In genomic region chr17:28572521-28572920, GRCm38 (mm10) we compare ENCODE assay signal across 17 mouse cellular contexts. TPM values are rescaled to one million over a fixed set of nuclear protein-coding genes. Genes with fewer than 3 reads are reported as not detected.
A peak's percentile ranks its signal among the peaks of the same experiment; 100 is the strongest.
DNase-seq lines count a peak whose midpoint lies in the region.
"Had no signal": no experiment of that assay in that cellular context is flagged by ENCODE, and none has a peak within 500 bp of the region (broad histone marks: within the 10 kb centered on the region; RNA-seq: fewer than 3 reads in every experiment).

No protein-coding gene starts in this region.

- DNase-seq in adrenal gland, adult (ENCODE audit: inconsistent age in 2 of 2, low spot score in 1 of 2): peak; percentile 29 to 65
- DNase-seq in adrenal gland, postnatal 14 days: no peak
- peak; percentile 23 to 53 for DNase-seq in adrenal gland, postnatal 36 days
- no peak for DNase-seq in adrenal gland, adult 8-10 months
- peak; percentile 73 for DNase-seq in 416B (ENCODE audit: low read depth)
- DNase-seq: adrenal gland, postnatal 10 days; cerebellum, adult 11 months; cerebellum, adult 18-20 months; cerebellum, adult 8-10 months; cerebellum, adult 9-11 months; cerebellum, postnatal 14 days; cerebellum, postnatal 36 days; embryo, embryonic 11 days had no signal

RNA-seq across cellular contexts. Expression of gene Lhfpl5, which starts 2.9 kb away (rescaled TPM):
- total RNA-seq in adrenal gland, postnatal 14 days (2021): 1.7 and 3.3 TPM in 2 replicates
- 1 to 10 TPM; 1.3 to 1.8 TPM for total RNA-seq in adrenal gland, postnatal 36 days (2021)
- total RNA-seq in adrenal gland, adult 8-10 months (2022): 1 to 10 TPM; 2.6 to 6.7 (median 4.2) TPM
- total RNA-seq: common myeloid progenitor, adult 5-6 weeks; MEL had no signal

RNA-seq across cellular contexts. Expression of gene Clps, which starts 12.0 kb away (rescaled TPM):
- total RNA-seq in adrenal gland, postnatal 14 days (2021): not detected in 2 replicates
- total RNA-seq in adrenal gland, postnatal 36 days (2021): not detected
- total RNA-seq in adrenal gland, adult 8-10 months (2022): not detected
- total RNA-seq: adrenal gland, postnatal 10 days; common myeloid progenitor, adult 5-6 weeks; MEL had no signal

RNA-seq across cellular contexts. Expression of gene Clpsl2, which starts 23.3 kb away (rescaled TPM):
- not detected in 2 replicates for total RNA-seq in adrenal gland, postnatal 14 days (2021)
- total RNA-seq in adrenal gland, postnatal 36 days (2021): not detected
- not detected for total RNA-seq in adrenal gland, adult 8-10 months (2022)
- total RNA-seq: adrenal gland, postnatal 10 days; adrenal gland, postnatal 4 days; common myeloid progenitor, adult 5-6 weeks; ES-E14; MEL had no signal

RNA-seq across cellular contexts. Expression of gene Armc12, which starts 41.9 kb away (rescaled TPM):
- total RNA-seq in adrenal gland, postnatal 14 days (2021): not detected in 2 replicates
- total RNA-seq in adrenal gland, postnatal 36 days (2021): not detected
- total RNA-seq in adrenal gland, adult 8-10 months (2022): not detected
- total RNA-seq: adrenal gland, postnatal 10 days; common myeloid progenitor, adult 5-6 weeks; ES-E14; MEL had no signal

RNA-seq across cellular contexts. Expression of gene Srpk1, which starts 50.0 kb away (rescaled TPM):
- 57.1 and 69.7 TPM in 2 replicates for total RNA-seq in adrenal gland, postnatal 14 days (2021)
- total RNA-seq in adrenal gland, postnatal 36 days (2021): 10 to 100 TPM; 57.6 to 69.1 TPM
- total RNA-seq in adrenal gland, adult 8-10 months (2022): 10 to 100 TPM; 68.4 to 81.5 (median 72.8) TPM

Comparison
In these comparisons a context has a peak if more than half of its experiments do, and no peak if none do; other contexts are left out.
1. DNase-seq: peak in adrenal gland, adult (2 of 2), adrenal gland, postnatal 36 days (2 of 2) and 416B (single experiment); none in adrenal gland, postnatal 14 days (single experiment) and adrenal gland, adult 8-10 months (single experiment).